Mouse (Mus musculus) lung, adult 2 months (tissue): ENCODE measurements at regions not wholly inside any gene's neighbourhood (a gene's known extent, or its start where the extent isn't known, plus 50 kb on each side); places are given as distances from the start of the nearest gene placed in this dataset.

ENCODE experiments used
- DNase-seq: peaks from one replicate; pipeline ENCODE4 v3.0.0; 2022
- H3K4me1 ChIP-seq: fragments of 200-500 bp; 2 replicates; pipeline ENCODE4 v1.6.1; 2011; ENCODE audit warnings: low read length; ENCODE audit not compliant: control insufficient read depth, insufficient read depth
- H3K4me3 ChIP-seq: fragments of 200-500 bp; replicated peaks from 2 replicates; pipeline ENCODE3; 2011; ENCODE audit warnings: low read depth, mild to moderate bottlenecking, control low read depth, low read length; ENCODE audit errors: extremely low read depth
- CTCF ChIP-seq: fragments of 200-500 bp; IDR thresholded peaks from 2 replicates; pipeline ENCODE4 v1.5.1; 2011; ENCODE audit warnings: mild to moderate bottlenecking, low read length, control low read depth; ENCODE audit not compliant: insufficient read depth
- POLR2A ChIP-seq: fragments of 200-500 bp; IDR thresholded peaks from 2 replicates; pipeline ENCODE4 v1.6.1; 2011; ENCODE audit warnings: low read depth, mild to moderate bottlenecking, control low read depth, low read length, borderline replicate concordance; ENCODE audit errors: extremely low read depth
- WGBS: fragments of 180-500 bp; shearing (Covaris S2); methylation state at CpG from one replicate; pipeline ENCODE4 v1.1.7; 2018; 5-methylcytosine and 5-hydroxymethylcytosine counted together

DNA sequence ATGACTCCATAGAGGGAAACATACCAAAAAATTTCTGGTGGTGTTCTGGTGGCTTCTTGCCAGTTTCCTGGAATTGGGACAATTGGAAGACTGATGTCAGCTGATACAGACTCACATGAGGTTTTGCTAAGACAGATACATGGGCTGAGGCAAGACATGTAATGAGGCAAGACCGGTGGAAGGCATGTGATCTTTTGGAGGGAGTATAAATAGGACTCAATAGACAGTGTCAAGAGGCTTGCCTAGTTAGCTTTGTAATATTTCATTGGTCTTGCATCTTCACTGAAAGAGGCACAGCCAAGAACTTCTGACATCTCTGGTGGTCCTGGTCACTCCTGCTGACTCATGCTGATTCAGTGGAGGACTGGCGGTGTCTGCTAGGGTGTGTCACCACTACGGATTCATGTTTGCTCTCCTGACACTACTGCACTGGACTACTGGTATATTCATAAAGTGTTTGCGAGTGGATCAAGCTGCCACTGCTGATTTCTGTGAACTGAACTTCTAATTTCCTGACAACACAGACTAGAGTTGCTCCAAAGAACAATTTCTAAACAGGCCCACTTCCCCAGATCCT lies 697.7 kb upstream of the 4930444P10Rik start:
- Histone ChIP-seq H3K4me3 (no peak overlapping the region), H3K4me1 (no peaks in the 10 kb centered on the region)
- TF ChIP-seq CTCF (no peak), POLR2A (no peak)
- DNase-seq = no peak
- WGBS = 77% methylated on average over 4 of the region's 4 CpGs

DNA sequence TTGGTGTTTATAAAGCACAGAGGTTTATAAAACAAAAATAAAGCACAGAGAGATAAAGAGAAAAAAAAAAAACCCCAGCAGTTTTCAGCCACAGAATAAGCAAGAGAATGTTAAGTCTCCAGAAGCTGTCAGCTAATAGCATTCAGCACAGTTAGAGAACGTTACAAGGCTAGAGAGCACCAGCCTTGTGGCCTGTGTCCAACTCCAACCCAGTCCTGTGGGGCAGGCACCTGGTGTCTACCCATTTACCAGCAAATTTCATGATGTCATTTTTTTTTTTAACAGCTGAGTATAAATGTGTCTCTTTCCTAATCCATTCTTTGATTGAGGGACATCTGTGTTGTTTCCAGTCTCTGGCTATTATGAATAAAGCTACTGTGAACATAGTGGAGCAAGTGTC lies 686.7 kb upstream of the 4930444P10Rik start:
- no peak for DNase-seq
- 51% methylated on average over 1 of the region's 1 CpGs for WGBS
- no peaks in the 10 kb centered on the region for H3K4me1 ChIP-seq

DNA sequence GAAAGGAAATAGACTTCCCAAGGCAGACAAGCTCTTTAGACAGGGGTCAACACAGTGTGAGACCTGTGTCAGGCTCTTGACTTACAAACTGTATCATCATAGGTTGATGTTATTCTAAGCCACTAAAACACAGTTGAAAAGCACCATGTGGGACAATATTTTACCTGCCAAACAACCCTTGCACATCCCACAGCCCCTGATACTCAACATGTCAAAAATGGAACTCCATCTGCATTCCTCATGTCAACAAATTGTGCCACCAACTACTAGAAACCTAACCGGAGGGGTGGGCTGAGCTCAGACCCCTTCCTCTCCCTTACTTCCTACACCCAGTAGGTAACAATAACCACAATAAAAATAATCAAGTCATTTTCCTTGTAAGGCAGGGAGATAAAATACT lies 667.8 kb upstream of the 4930444P10Rik start:
- 93% methylated on average over 1 of the region's 1 CpGs for WGBS
- DNase-seq = no peak
- Histone ChIP-seq H3K4me3 (no peak overlapping the region), H3K4me1 (no peaks in the 10 kb centered on the region)
- no peak for TF ChIP-seq CTCF
- TF ChIP-seq POLR2A = no peak

More for the DNA sequence above, 686.7 kb upstream of the 4930444P10Rik start:
- no peak overlapping the region for H3K4me3 ChIP-seq
- TF ChIP-seq CTCF (no peak), POLR2A (no peak)
